Mouse (Mus musculus) left cerebral cortex, postnatal 25 days (tissue): ENCODE data around the gene Akr1c21. TPM values are rescaled to one million over a fixed set of nuclear protein-coding genes. Genes with fewer than 3 reads are reported as not detected.
"Not testable (repeated sequence)": the region's sequence is repeated elsewhere in the genome, so short reads cannot be mapped to it uniquely, and the experiment has no call there.

Source experiments
- DNase-seq, 2 experiments: peaks; one replicate each; pipeline ENCODE4 v3.0.0; 2022; ENCODE audit warnings: low spot score in 2 of 2, mixed read lengths in 1 of 2
- intact Hi-C: fragments of 180-260 bp; cut with DNase I; formaldehyde crosslinking; loops from one replicate; pipeline ENCODE4 v1.15.1; 2025
- total RNA-seq, 2 experiments: library from RNA; stranded (reverse); gene quantifications; 2 replicates each; pipeline ENCODE4 v1.2.3; 2021

The Akr1c21 gene
- not detected for total RNA-seq

DNA sequence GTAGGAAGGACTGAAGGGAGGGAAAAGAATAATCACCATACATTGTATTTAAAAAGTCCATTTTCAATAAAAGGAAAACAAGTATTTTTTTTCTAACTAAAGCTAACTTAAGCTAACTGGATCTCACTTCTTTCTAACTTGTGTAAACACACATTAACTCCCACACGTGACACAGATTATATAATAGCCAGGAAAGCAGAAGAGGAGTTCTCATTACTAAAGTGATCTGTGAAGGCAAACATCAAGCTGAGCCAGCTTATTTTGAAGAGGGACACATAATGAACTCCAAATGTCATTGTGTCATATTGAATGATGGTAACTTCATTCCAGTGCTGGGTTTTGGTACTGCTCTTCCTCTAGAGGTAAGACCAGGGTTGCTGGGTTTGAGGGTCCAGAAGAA, at the start of gene Akr1c21:
Gene Akr1c21 (plus strand): TSS at position 205 of the 400 bp plus-strand sequence.
- intact Hi-C loops, result no loop called here
- no peak for DNase-seq

DNA sequence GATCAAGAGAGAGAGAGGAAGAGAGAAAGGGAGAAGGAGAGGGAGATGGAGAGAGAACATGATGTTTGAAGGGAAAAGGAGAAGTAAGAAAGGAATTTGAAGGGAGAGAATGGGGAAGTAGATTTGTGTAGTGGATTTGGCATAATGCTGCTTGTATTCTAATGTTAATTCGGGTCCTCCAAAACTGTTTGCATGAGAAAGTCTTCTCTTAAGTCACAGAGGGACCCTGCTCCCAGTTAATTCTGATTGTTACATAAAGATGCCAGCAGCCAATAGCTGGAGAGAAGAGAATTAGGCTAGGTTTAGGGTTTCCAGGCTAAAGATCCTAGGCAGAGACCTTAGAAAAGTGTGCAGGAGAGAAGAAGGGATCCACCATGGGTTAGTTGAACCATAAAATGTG, 14.7 kb upstream of the Akr1c21 start:
- DNase-seq, result no peak
- intact Hi-C loops, result no loop called here

DNA sequence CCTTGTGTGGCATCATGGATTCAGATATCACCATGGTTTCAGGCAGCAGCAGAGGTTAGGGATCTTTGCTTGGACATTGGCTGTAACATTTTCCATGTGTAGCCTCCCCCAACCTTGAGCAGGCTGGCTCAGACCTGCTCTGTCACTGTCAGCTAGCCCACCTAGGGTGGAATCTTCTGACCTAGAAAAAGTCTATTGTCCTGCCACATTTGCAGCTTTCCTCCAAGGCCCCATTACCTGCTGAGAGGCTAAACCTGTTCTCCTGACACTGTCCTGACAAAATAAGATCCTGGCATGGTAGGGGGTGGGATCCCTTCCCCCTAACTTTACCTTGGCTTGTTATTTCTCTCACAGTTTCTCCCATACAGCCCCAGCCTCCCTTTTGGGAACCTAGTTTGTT, 13.4 kb upstream of the Akr1c21 start:
- DNase-seq, result no peak
- intact Hi-C loops, result no loop called here

DNA sequence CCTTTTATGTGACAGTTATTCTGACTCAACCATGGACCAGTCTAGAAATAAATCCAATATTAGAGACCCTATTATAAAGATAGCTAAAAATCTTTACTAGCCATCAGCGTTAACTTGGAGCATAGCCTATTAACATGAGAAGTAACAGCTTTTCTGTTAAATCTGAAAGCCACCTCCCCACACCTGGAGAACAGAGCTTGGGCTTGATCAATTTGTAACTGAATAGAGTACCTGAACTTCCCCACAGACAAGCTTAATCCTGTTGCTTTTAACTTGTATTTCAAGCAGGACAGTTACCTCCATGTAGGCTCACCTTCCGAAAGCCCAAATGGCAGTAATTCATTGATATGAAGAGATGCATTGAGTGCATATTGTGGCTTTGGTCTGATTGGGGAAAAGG, 7.9 kb upstream of the Akr1c21 start:
- intact Hi-C loops, result no loop called here
- no peak for DNase-seq

DNA sequence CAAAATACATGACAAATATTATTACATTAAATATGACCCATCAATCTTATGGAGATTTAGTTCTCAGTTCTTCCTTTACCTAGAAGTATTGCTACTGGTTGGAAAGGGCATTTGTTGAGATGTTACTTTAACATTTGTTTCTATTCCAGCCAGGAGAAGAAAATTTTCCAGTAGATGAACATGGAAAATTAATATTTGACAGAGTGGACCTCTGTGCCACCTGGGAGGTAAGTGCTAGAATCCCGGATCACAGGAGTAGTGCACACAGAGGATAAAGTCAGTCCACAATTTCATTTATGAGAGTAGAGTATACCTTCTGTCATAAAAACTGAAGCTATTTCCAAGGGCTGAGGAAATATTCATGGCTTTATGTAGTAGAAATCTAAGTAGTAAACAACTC, 3.0 kb downstream of the Akr1c21 start:
- intact Hi-C loops, result no loop called here
- DNase-seq, result no peak

DNA sequence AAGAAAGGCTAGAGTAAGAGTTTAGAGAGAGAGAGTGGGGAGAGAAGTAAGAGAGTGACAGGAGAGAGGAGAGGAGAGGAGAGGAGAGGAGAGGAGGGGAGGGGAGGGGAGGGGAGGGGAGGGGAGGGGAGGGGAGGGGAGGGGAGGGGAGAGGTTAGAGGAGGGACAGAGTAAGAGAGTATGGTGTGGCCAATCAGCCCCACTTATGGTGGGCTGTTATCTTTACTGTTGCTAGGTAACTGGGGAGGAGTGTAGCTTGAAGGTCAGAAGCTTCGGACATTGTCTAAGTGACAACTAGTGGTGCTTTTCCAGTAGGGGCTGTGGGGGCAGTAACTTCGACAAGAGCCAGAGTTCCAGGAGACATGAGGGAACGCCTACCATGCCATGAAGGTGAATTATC, 29.6 kb downstream of the Akr1c21 start:
- DNase-seq, intact Hi-C loops: not testable (repeated sequence)

DNA sequence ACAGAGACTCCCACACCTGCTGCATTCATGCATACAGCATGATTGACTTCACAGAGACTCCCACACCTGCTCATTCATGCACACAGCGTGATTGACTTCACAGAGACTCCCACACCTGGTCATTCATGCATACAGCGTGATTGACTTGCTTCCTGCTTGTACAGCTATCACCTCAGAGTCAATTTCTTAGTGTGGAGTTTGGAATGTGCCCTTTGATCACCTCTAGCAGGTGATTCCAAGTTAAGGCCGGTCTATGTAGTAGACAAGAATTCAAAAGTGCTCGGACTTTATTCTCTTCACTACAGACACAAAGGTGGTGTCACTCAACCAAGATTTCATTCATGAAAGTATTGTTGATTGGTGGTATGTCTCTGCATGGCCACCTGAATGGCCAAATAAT, 32.9 kb downstream of the Akr1c21 start:
- intact Hi-C loops, result loop anchor here (5.0 kb wide), 1 partner anchor 595 kb away; no protein-coding TSS in a partner anchor
- no peak for DNase-seq

DNA sequence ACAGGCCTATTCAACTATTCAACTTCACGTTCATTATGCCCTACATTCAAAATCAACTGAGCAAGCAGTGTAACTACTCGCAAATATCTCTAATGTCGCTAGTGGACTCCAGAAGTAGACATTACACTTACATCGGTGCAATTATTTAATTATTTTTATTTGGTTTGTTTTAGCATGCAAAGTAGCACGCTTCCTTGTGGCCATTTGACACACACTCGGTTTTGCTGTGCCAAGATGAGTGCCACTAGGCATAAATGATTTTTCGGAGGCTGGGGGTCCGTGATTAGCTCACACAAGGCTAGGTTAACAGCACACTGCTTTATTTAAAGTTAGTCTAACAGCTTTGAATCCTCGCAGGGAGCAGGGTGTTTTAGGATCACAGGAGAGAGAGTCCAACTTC, 34.7 kb downstream of the Akr1c21 start:
- intact Hi-C loops, result loop anchor here (5.0 kb wide), 1 partner anchor 596 kb away; no protein-coding TSS in a partner anchor
- no peak for DNase-seq

DNA sequence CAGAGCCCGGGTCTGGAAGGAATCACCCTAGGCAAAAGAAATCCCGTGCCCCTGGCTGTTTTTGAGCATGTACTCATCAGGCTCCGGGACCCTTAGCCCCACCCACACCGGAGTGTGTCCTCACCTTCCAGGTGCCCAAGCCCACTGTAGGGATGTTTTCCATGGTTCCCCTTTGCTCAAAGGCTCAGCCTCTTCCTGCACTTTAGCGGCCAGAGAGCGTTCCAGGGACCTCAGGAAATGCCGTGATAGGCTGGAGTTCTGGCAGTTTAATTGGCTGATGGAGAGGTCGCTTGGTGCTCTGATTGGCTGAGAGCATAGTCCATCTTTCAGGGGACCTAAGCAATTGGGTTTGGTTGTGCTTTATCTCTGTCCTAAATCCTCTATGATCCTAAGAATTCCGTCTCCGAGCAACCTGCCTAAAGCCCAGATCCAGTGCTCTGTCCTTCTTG, 35.1 kb downstream of the Akr1c21 start, which contains the start of gene Akr1e1:
Gene Akr1e1 (minus strand): TSS at position 214 of the 449 bp plus-strand sequence.
- intact Hi-C loops, result loop anchor here (5.0 kb wide), 1 partner anchor 597 kb away; no protein-coding TSS in a partner anchor
- peak; percentile 88 to 98 for DNase-seq

DNA sequence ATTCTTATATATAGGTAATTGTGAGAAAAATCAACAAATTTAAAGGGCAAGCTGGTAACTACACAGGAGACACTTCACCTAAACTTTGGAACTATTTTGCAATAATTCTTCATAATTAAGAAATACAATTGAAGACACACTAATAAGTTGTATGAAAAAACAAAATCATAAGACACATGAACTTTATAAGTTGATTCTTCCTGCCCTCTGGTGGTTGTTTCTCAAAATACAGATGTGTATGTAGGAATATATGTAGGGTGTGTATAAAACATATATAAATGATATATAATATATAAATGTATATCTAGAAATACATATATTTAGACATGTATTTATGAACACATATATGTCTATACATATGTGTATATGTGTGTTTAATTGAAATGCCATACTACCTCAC, 37.0 kb downstream of the Akr1c21 start:
- peak in 1 of 2 experiments; percentile 53 for DNase-seq
- intact Hi-C loops, result loop anchor here (5.0 kb wide), 2 partner anchors 424 to 479 kb away; no protein-coding TSS in a partner anchor

Other genes starting within 250 kb of the Akr1c21 start
- not detected for gene Akr1c6, start 139.8 kb upstream of the Akr1c21 start, total RNA-seq
- not detected for gene Akr1c20, start 50.7 kb upstream of the Akr1c21 start, total RNA-seq
- gene Akr1e1, start 35.1 kb downstream of the Akr1c21 start, total RNA-seq, result 10 to 100 TPM; 18.5 to 19.8 TPM